Mouse (Mus musculus) lung, adult 2 months (tissue): ENCODE measurements around the gene Bpifc. TPM values are rescaled to one million over a fixed set of nuclear protein-coding genes. Genes with fewer than 3 reads are reported as not detected.

Experiments
- DNase-seq: peaks from one replicate; pipeline ENCODE4 v3.0.0; 2022
- H3K4me1 ChIP-seq: fragments of 200-500 bp; 2 replicates; pipeline ENCODE4 v1.6.1; 2011; ENCODE audit warnings: low read length; ENCODE audit not compliant: control insufficient read depth, insufficient read depth
- H3K4me3 ChIP-seq: fragments of 200-500 bp; replicated peaks from 2 replicates; pipeline ENCODE3; 2011; ENCODE audit warnings: low read depth, mild to moderate bottlenecking, control low read depth, low read length; ENCODE audit errors: extremely low read depth
- CTCF ChIP-seq: fragments of 200-500 bp; IDR thresholded peaks from 2 replicates; pipeline ENCODE4 v1.5.1; 2011; ENCODE audit warnings: mild to moderate bottlenecking, low read length, control low read depth; ENCODE audit not compliant: insufficient read depth
- POLR2A ChIP-seq: fragments of 200-500 bp; IDR thresholded peaks from 2 replicates; pipeline ENCODE4 v1.6.1; 2011; ENCODE audit warnings: low read depth, mild to moderate bottlenecking, control low read depth, low read length, borderline replicate concordance; ENCODE audit errors: extremely low read depth
- WGBS: fragments of 180-500 bp; shearing (Covaris S2); methylation state at CpG from one replicate; pipeline ENCODE4 v1.1.7; 2018; 5-methylcytosine and 5-hydroxymethylcytosine counted together
- polyA plus RNA-seq: library from polyadenylated mRNA; depleted of rRNA; stranded (reverse); fragments of >200 nt; gene quantifications from 2 replicates; pipeline ENCODE4 v1.2.3, GENCODE M21; 2012

The Bpifc gene
- polyA plus RNA-seq, 1 experiment, result 2.9 TPM

DNA sequence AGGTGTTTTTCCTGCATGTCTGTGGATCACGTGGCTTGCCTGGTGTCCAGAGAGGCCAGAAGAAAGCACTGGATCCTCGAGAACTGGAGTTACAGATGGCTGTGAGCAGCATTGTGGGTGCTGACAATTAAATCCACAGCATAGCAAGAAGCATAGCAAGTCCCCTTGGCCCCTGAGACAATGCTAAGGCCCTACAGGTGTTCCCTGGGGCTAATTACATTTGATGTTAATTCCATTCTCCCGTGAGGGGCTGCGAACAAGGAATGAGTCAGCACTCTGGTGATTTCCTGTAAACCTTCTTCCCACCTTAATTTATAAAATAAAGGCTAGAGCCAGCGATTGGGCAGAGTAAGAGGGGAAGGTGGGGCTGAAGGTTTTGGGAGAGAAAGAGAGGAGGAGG lies 7.1 kb upstream of the Bpifc start:
- TF ChIP-seq CTCF (no peak), POLR2A (no peak)
- Histone ChIP-seq H3K4me3 (no peak overlapping the region), H3K4me1 (peaks cover 2% of the 10 kb centered on the region)
- 46% methylated on average over 5 of the region's 5 CpGs for WGBS
- DNase-seq, result no peak

DNA sequence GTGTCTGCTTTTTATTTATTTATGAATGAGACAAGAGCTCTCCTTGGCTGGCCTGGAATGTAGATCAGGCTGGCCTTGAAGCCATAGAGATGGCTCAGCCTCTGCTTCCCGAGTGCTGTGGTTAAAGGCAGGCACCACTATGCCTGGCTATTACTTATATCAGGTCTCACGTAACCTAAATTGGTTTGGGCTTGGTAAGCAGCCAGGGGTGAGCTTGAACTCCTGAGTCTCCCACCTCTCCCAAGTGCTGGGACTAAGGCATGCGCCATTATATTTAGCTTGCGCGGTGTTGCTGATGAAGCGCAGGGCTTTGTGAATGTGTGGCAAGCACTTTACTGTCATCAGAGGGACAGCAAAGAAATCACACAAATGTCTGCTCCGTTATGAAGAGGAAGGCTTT lies 6.1 kb upstream of the Bpifc start:
- 90% methylated on average over 7 of the region's 7 CpGs for WGBS
- H3K4me1 ChIP-seq, result peaks cover 2% of the 10 kb centered on the region
- TF ChIP-seq POLR2A, result no peak
- no peak for TF ChIP-seq CTCF
- no peak overlapping the region for H3K4me3 ChIP-seq
- DNase-seq, result no peak

DNA sequence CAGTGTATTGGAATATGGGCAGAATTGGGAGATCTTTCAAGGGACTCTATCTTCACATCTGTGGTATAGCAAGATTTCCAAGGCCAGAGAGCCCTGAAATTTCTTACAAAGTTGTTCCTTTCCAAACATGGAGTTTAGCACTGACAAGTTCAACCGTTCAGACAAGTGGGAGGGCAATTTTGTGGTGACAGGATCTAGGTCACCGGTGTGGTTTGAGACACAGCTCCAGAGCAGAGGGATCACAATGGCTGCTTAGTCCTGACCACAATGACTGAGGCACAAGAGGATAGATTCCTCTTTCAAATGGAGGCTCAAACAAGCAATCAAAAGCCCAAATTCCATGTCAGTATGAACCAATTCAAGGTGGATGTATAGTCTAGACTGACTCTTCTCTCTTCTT lies 523 bp downstream of the Bpifc start:
- DNase-seq, result no peak
- 57% methylated on average over 2 of the region's 2 CpGs for WGBS
- Histone ChIP-seq H3K4me3 (no peak overlapping the region), H3K4me1 (no peaks in the 10 kb centered on the region)
- no peak for TF ChIP-seq CTCF
- TF ChIP-seq POLR2A, result no peak

DNA sequence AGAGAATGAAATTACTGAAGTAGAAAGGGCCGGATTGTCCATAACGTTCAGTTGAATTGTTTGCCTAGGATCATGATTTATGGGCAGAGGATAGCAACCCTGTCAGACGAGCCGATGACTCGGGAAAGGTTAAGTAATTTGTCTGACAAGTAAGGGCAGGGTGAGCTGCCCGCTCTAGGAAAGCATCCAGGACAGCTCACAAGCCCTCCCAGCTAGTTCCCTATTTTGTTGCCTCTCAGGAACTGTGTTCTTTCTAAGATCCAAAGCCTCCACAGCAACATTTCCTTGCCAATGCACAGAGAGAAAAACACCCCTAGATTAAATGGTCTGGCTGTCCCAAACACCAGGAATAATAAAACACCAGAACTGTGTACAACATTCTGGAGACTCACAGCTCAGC lies 1.1 kb downstream of the Bpifc start:
- H3K4me3 ChIP-seq, result no peak overlapping the region
- no peak for DNase-seq
- no peaks in the 10 kb centered on the region for H3K4me1 ChIP-seq
- WGBS, result 12% methylated on average over 6 of the region's 6 CpGs
- TF ChIP-seq POLR2A (no peak), CTCF (no peak)

DNA sequence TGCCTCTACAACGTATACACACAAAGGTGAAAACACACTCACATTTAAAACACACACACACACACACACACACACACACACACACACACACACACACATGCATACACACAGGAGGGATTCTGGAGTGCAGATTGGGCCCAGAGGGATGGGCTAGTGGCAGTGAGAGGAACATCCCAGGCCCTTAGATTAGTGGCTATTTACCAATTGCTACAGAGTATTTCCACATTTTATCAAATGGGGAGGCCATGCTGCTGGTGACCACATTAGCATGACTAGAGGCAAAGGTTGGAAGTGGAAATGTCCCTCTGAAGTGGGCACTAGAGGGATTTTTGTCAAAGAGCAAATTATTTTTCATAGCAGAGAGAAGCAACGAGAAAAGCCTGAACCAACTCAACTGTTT lies 2.0 kb downstream of the Bpifc start:
- no peak overlapping the region for H3K4me3 ChIP-seq
- 84% methylated on average over 2 of the region's 2 CpGs for WGBS
- no peaks in the 10 kb centered on the region for H3K4me1 ChIP-seq
- no peak for TF ChIP-seq POLR2A
- TF ChIP-seq CTCF, result no peak
- no peak for DNase-seq

DNA sequence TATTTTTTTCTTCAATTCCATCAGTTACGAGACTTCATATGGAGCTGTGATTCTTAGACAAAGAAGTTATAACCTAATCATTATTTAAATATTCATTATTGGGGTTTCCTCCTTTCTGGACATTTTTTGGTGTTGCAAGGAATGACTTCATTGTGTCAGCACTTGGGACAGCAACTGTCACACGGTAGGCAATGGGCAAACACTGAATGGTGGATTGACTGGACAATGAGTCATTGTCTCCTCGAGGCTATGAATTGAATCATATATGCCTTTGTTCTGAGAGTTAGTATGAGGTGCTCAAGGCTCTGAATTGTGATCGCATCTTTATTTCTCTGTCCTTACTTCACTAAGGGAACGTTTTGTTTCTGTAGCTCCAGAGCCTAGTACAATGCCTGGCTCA lies 5.2 kb downstream of the Bpifc start:
- Histone ChIP-seq H3K4me3 (no peak overlapping the region), H3K4me1 (no peaks in the 10 kb centered on the region)
- TF ChIP-seq POLR2A (no peak), CTCF (no peak)
- 67% methylated on average over 5 of the region's 5 CpGs for WGBS
- DNase-seq, result no peak

DNA sequence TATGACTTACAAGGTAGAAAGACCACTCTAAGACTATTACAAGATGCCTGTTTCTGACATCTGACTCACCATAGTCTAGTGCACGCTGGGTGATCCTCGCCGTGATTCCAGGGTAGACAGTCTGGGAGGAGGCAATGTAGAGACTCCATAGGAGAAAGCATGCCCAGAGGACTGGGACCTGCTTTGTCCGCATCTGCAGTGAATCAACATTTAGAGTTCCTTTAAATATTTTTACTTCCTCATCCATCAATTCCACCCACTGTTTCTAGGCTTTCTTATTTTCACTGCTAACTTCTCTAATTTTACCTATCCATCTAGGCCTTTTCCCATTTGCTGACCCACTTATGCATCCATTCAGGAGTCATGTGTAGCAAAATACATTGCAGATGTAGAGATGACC lies 11.2 kb downstream of the Bpifc start:
- 94% methylated on average over 4 of the region's 4 CpGs for WGBS
- TF ChIP-seq POLR2A, result no peak
- no peak for TF ChIP-seq CTCF
- Histone ChIP-seq H3K4me1 (no peaks in the 10 kb centered on the region), H3K4me3 (no peak overlapping the region)
- no peak for DNase-seq

DNA sequence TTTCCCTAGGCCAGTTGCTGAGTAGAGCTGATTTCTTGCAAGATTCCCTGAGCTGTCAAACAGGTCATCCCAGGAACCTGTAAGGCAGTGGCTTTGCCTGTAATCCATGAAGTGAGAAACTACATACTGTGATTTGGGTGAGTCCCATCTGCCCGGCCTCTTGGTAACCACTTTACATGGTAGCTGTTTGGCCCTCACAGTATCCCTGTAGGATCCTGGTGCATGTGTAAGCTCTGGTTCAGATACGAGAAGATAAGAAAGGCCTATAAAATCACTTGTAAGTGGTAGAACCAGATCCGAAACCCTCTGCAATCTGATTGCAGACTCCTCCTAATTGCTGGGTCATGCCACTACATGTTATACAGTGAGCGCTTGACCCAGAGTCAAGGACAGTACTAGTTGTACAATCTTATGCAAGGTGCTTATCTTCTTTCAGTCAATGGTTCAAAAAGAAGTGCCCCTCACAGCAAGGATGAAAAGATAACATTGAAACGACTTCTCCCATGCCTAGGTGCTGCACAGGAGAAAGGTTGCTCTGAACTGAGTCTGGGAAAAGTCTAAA lies 17.1 kb downstream of the Bpifc start:
- TF ChIP-seq CTCF, result no peak
- no peak for TF ChIP-seq POLR2A
- Histone ChIP-seq H3K4me1 (no peaks in the 10 kb centered on the region), H3K4me3 (no peak overlapping the region)
- WGBS, result 64% methylated on average over 5 of the region's 5 CpGs
- no peak for DNase-seq

DNA sequence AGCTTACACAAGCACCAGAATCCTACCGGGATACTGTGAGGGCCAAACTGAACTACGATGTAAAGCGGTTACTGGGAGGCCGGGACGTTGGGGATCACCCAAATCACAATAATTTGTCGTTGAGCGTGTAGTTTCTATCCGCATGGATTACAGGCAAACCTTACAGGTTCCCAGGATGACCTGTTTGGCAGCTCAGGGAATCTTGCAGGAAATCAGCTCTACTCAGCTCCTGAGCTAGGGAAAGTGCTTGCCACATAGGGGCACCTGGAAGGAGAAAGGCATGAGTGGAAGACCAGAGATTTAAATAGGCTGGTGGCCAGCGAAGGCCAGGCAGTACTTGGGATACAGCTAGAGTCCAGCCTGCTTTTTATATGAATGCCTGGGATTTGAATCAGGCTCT lies 17.9 kb downstream of the Bpifc start:
- no peak for DNase-seq
- TF ChIP-seq POLR2A (no peak), CTCF (no peak)
- Histone ChIP-seq H3K4me1 (no peaks in the 10 kb centered on the region), H3K4me3 (no peak overlapping the region)
- 86% methylated on average over 9 of the region's 9 CpGs for WGBS

DNA sequence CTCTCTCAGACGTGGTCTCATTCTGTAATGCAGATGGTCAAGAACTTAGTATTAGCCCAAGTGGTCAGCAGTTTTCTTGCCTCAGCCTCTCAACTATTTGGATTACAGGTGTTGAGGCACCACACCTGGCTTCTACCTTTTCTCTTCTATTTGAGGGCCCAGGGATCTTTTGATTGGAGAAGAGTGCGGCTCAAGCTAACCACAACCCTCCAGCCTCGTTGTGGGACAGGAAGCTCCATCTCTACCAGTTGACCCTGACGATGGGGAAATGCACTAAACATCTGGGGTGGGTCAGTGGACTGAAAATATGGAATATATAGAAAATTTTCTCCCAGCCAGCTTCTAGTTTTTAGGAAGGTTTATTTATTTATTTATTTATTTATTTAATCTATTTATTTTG lies 19.3 kb downstream of the Bpifc start:
- DNase-seq, result no peak
- Histone ChIP-seq H3K4me1 (no peaks in the 10 kb centered on the region), H3K4me3 (no peak overlapping the region)
- 67% methylated on average over 4 of the region's 4 CpGs for WGBS
- TF ChIP-seq CTCF (no peak), POLR2A (no peak)
